Mouse (Mus musculus): Measurements from ENCODE around the gene Tex22.

- TF ChIP-seq POLR2A (IDR thresholded peaks at IDR 0.05; ENCODE audit: insufficient read depth, low read length) (no peak), CTCF (IDR thresholded peaks at IDR 0.05; ENCODE audit: low read depth, low read length) (no peak)
Observed at GRCm38 (mm10) chr12:113030046-113030445, 44.3 kb upstream of the Tex22 start.
